Mouse (Mus musculus): ENCODE measurements around the gene Phf7. TPM values are rescaled to one million over a fixed set of nuclear protein-coding genes. Genes with fewer than 3 reads are reported as not detected.

Phf7 gene
- polyA plus RNA-seq (2015; fragmentation: Nextera tagmentation; extraction: Ambion mirVana) = 8.6 and 10.3 TPM in 2 replicates

DNA sequence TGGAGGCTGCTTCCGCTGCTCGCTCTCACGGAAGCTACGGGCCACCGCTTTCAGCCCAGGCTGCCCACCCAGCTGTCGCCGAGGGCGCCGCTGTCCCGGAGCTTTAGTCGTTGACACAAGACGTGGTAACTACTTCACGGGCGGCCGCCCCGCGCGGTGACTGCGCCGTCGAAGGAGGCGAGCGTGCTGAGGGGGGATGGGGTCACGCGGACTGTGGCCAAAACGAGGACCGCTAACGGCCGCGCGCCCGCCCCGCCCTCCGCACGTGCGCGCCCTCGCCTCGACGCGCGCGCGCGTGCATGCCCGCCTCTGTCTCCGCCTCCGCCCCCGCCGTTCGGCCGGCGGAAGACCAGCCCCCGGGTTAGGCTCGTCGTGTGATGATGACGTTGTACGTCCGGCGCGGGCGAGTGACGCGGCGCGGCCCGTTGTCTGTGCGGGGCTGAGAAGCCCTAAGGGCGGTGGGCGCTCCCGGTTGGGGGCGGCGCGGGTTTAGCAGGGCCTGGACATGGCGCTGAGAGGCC lies at the start of gene Phf7, which contains the start of gene Bap1:
TSS of gene Phf7 (minus strand) at position 234 of the 521 bp plus-strand sequence.
TSS of gene Bap1 (plus strand) at position 367 of the 521 bp plus-strand sequence.
- WGBS = under 1% methylated on average over 75 of the region's 75 CpGs
- Histone ChIP-seq H3K9ac (ENCODE audit: low read depth, low read length) (peak within 1 kb of the TSS; percentile 85), H3K36me3 (ENCODE audit: control insufficient read depth, insufficient read depth) (peaks cover 30% of the 10 kb centered on the region), H3K27ac (ENCODE audit: low read depth, low read length) (peak within 1 kb of the TSS; percentile 85), H3K4me2 (replicated peaks; ENCODE audit: low read depth) (peak within 1 kb of the TSS; percentile 81), H3K4me3 (ENCODE audit: low read depth, low read length) (peak within 1 kb of the TSS; percentile 71), H3K27me3 (replicated peaks; ENCODE audit: control insufficient read depth, insufficient read depth, low read length) (no peaks in the 10 kb centered on the region), H3K4me1 (replicated peaks; ENCODE audit: control insufficient read depth, insufficient read depth, low read length) (no peaks in the 10 kb centered on the region), H3K9me3 (ENCODE audit: control insufficient read depth) (no peaks in the 10 kb centered on the region)
- ATAC-seq = peak; percentile 95
- TF ChIP-seq CTCF (IDR thresholded peaks at IDR 0.05; ENCODE audit: low read depth) = peak; percentile 24

DNA sequence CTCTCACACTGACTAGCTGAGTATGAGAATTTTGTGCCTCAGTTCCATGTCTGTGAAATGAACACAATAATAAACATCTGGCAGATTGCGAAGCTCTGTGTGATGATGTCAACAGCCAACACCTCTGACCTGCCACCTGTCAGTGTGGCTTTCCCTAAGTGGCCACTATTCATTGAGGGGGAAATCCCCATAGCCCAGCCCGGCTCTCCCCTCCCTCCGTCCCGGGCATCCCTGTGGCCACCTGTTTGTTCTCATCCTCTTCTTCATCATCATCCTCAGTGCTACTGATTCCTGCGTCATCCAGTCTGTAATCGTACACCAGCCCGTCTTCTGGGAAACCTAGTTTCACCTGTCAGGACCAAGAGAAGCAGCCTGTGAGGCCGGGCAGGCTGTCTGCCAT lies 34.6 kb upstream of the Phf7 start:
- 79% methylated on average over 8 of the region's 8 CpGs for WGBS

DNA sequence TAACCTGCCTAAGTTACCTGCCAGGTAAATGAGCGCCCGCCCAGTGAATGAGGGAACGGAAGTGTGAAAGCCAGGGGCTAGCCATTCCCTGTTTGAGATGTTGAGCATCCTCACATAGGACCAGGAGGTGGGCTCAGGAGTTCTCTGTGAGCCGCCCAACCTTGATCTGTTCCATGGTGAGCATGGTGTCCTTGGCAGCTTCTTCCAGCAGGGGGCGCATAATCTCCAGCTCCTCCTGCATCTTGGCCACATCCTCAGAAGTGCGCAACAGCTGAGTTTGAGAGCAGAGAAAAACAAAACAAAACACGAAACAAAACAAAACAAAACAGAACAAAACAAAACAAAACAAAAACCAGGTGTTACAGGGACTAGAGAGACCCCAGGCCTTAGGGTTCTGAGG lies 21.0 kb upstream of the Phf7 start:
- no peak for ATAC-seq
- no peak overlapping the region for H3K27ac ChIP-seq (ENCODE audit: low read depth, low read length)
- peak; percentile 91 for TF ChIP-seq CTCF (IDR thresholded peaks at IDR 0.05; ENCODE audit: low read depth)
- H3K27me3 ChIP-seq (replicated peaks; ENCODE audit: control insufficient read depth, insufficient read depth, low read length) = no peaks in the 10 kb centered on the region
- no peak overlapping the region for H3K4me3 ChIP-seq (ENCODE audit: low read depth, low read length)
- 26% methylated on average over 7 of the region's 7 CpGs for WGBS
- no peaks in the 10 kb centered on the region for H3K4me1 ChIP-seq (replicated peaks; ENCODE audit: control insufficient read depth, insufficient read depth, low read length)
- H3K9me3 ChIP-seq (ENCODE audit: control insufficient read depth) = no peaks in the 10 kb centered on the region
- no peak overlapping the region for H3K9ac ChIP-seq (ENCODE audit: low read depth, low read length)
- H3K4me2 ChIP-seq (replicated peaks; ENCODE audit: low read depth) = no peak overlapping the region
- no peaks in the 10 kb centered on the region for H3K36me3 ChIP-seq (ENCODE audit: control insufficient read depth, insufficient read depth)

More for the DNA sequence above, 34.6 kb upstream of the Phf7 start:
- Histone ChIP-seq H3K4me3 (ENCODE audit: low read depth, low read length) (no peak overlapping the region), H3K27me3 (replicated peaks; ENCODE audit: control insufficient read depth, insufficient read depth, low read length) (no peaks in the 10 kb centered on the region; the same call in 1 of the 2 replicates), H3K4me2 (replicated peaks; ENCODE audit: low read depth) (no peak overlapping the region), H3K9me3 (ENCODE audit: control insufficient read depth) (no peaks in the 10 kb centered on the region), H3K9ac (ENCODE audit: low read depth, low read length) (no peak overlapping the region), H3K27ac (ENCODE audit: low read depth, low read length) (no peak overlapping the region), H3K36me3 (ENCODE audit: control insufficient read depth, insufficient read depth) (no peaks in the 10 kb centered on the region), H3K4me1 (replicated peaks; ENCODE audit: control insufficient read depth, insufficient read depth, low read length) (no peaks in the 10 kb centered on the region)
- ATAC-seq = no peak
- no peak for TF ChIP-seq CTCF (IDR thresholded peaks at IDR 0.05; ENCODE audit: low read depth)

- H3K27me3 ChIP-seq (replicated peaks; ENCODE audit: control insufficient read depth, insufficient read depth, low read length) = no peaks in the 10 kb centered on the region
- H3K4me2 ChIP-seq (replicated peaks; ENCODE audit: low read depth) = no peak overlapping the region
- H3K4me3 ChIP-seq (ENCODE audit: low read depth, low read length) = no peak overlapping the region
- no peaks in the 10 kb centered on the region for H3K9me3 ChIP-seq (ENCODE audit: control insufficient read depth)
- ATAC-seq = no peak
- WGBS = 93% methylated on average over 6 of the region's 6 CpGs
- no peaks in the 10 kb centered on the region for H3K4me1 ChIP-seq (replicated peaks; ENCODE audit: control insufficient read depth, insufficient read depth, low read length)
- no peak for TF ChIP-seq CTCF (IDR thresholded peaks at IDR 0.05; ENCODE audit: low read depth)
- no peaks in the 10 kb centered on the region for H3K36me3 ChIP-seq (ENCODE audit: control insufficient read depth, insufficient read depth)
- no peak overlapping the region for H3K9ac ChIP-seq (ENCODE audit: low read depth, low read length)
- H3K27ac ChIP-seq (ENCODE audit: low read depth, low read length) = no peak overlapping the region
Observed at GRCm38 (mm10) chr14:31271121-31271520, 20.0 kb upstream of the Phf7 start.

DNA sequence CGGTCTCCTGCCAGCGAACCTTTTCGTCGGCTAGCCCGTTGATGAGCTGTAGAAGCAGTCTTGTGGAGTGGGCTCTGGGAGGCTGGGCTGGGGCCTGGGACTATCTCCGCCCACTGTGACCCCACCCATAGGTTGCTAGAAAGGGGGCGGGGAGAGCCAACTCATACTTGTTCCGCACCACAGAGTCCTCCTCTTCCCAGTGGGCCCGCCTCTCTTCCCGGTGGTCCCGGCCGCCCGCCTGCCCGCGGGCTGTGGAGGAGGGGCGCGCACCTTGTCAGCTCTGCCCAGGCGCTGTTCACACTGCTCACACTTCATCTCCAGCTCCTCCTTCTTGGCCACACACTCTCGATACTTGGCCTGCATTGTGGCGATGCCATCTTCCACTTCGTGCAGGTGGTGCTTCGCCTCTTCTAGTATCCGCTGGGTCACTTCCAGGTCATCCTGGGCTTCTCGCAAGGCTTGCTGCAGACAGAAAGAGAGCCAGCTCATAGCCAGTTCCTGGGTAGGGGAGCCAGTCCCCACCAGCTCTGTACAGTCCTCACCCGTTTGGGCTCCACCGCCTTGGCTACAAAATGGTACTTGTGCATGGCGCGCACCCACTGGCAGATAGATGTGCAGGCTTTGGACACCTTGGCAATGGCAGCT lies 18.5 kb upstream of the Phf7 start:
- H3K36me3 ChIP-seq (ENCODE audit: control insufficient read depth, insufficient read depth) = no peaks in the 10 kb centered on the region
- no peak overlapping the region for H3K9ac ChIP-seq (ENCODE audit: low read depth, low read length)
- ATAC-seq = peak; percentile 32; the same call in 1 of the 2 replicates
- H3K4me1 ChIP-seq (replicated peaks; ENCODE audit: control insufficient read depth, insufficient read depth, low read length) = no peaks in the 10 kb centered on the region
- H3K4me2 ChIP-seq (replicated peaks; ENCODE audit: low read depth) = peak overlapping the region; percentile 63
- peak overlapping the region; percentile 24 for H3K4me3 ChIP-seq (ENCODE audit: low read depth, low read length)
- WGBS = 17% methylated on average over 28 of the region's 28 CpGs
- TF ChIP-seq CTCF (IDR thresholded peaks at IDR 0.05; ENCODE audit: low read depth) = no peak
- no peak overlapping the region for H3K27ac ChIP-seq (ENCODE audit: low read depth, low read length)
- no peaks in the 10 kb centered on the region for H3K27me3 ChIP-seq (replicated peaks; ENCODE audit: control insufficient read depth, insufficient read depth, low read length)
- H3K9me3 ChIP-seq (ENCODE audit: control insufficient read depth) = no peaks in the 10 kb centered on the region

DNA sequence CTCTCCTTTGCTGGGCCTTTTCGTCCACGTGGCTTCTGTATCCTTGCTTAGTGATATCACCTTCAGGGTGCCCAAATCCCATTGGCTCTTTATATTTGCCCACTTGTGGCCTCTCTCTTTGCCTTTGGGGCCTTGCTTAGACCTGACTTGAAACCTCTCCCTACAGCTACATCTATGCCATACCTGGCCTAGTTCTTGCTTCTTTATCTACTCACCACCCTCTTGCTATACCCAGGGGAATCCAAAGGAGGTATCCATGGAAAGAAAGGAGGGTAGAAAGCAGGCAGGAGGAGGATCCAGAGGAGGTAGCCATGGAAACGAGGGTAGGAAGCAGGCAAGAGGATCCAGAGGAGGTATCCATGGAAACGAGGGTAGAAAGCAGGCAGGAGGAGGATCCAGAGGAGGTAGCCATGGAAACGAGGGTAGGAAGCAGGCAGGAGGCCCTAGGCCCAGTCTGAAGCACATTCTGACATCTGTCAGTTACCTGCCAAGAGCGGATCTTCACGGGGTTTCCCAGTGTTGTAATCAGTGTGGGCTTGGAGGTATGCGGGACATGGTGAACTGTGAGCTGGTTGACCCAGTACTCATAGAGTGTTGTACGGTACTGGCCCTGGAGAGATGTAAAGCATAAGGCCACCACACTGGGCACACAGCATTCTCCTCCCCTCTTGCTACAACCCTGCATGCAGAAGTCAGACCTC lies 17.3 kb upstream of the Phf7 start:
- no peaks in the 10 kb centered on the region for H3K27me3 ChIP-seq (replicated peaks; ENCODE audit: control insufficient read depth, insufficient read depth, low read length)
- no peak overlapping the region for H3K4me3 ChIP-seq (ENCODE audit: low read depth, low read length)
- no peak for ATAC-seq
- WGBS = 76% methylated on average over 9 of the region's 9 CpGs
- no peak for TF ChIP-seq CTCF (IDR thresholded peaks at IDR 0.05; ENCODE audit: low read depth)
- no peaks in the 10 kb centered on the region for H3K36me3 ChIP-seq (ENCODE audit: control insufficient read depth, insufficient read depth)
- no peaks in the 10 kb centered on the region for H3K4me1 ChIP-seq (replicated peaks; ENCODE audit: control insufficient read depth, insufficient read depth, low read length)
- H3K27ac ChIP-seq (ENCODE audit: low read depth, low read length) = no peak overlapping the region
- H3K9me3 ChIP-seq (ENCODE audit: control insufficient read depth) = no peaks in the 10 kb centered on the region
- H3K9ac ChIP-seq (ENCODE audit: low read depth, low read length) = no peak overlapping the region
- H3K4me2 ChIP-seq (replicated peaks; ENCODE audit: low read depth) = no peak overlapping the region

Data from intestine, postnatal 0 days (tissue).